Mouse (Mus musculus): Measurements from ENCODE around the gene Myt1l. TPM values are rescaled to one million over a fixed set of nuclear protein-coding genes. Genes with fewer than 3 reads are reported as not detected.

Myt1l gene
- polyA plus RNA-seq, 1 experiment, result not detected

GRCm38 (mm10) chr12:29547755-29548154 lies 19.6 kb downstream of the Myt1l start:
- TF ChIP-seq GATA1 (IDR thresholded peaks at IDR 0.05; ENCODE audit: low read length), result no peak

GRCm38 (mm10) chr12:29553138-29553537 lies 25.0 kb downstream of the Myt1l start:
- no peak for TF ChIP-seq GATA1 (IDR thresholded peaks at IDR 0.05; ENCODE audit: low read length)

GRCm38 (mm10) chr12:29555718-29556117 lies 27.5 kb downstream of the Myt1l start:
- TF ChIP-seq GATA1 (IDR thresholded peaks at IDR 0.05; ENCODE audit: low read length), result no peak

GRCm38 (mm10) chr12:29556408-29556807 lies 28.2 kb downstream of the Myt1l start:
- TF ChIP-seq GATA1 (IDR thresholded peaks at IDR 0.05; ENCODE audit: low read length), result no peak

- TF ChIP-seq GATA1 (IDR thresholded peaks at IDR 0.05; ENCODE audit: low read length), result no peak
These were observed 28.7 kb downstream of the Myt1l start for GRCm38 (mm10) chr12:29556901-29557300.

- no peak for TF ChIP-seq GATA1 (IDR thresholded peaks at IDR 0.05; ENCODE audit: low read length)
These were observed 31.6 kb downstream of the Myt1l start for GRCm38 (mm10) chr12:29559769-29560168.

GRCm38 (mm10) chr12:29561222-29561621 lies 33.0 kb downstream of the Myt1l start:
- TF ChIP-seq GATA1 (IDR thresholded peaks at IDR 0.05; ENCODE audit: low read length), result no peak

GRCm38 (mm10) chr12:29569311-29569710 lies 41.1 kb downstream of the Myt1l start:
- no peak for TF ChIP-seq GATA1 (IDR thresholded peaks at IDR 0.05; ENCODE audit: low read length)

- no peak for TF ChIP-seq GATA1 (IDR thresholded peaks at IDR 0.05; ENCODE audit: low read length)
These were observed 42.2 kb downstream of the Myt1l start for GRCm38 (mm10) chr12:29570351-29570750.

- TF ChIP-seq GATA1 (IDR thresholded peaks at IDR 0.05; ENCODE audit: low read length), result no peak
These were observed 43.4 kb downstream of the Myt1l start for GRCm38 (mm10) chr12:29571613-29572012.

- no peak for TF ChIP-seq GATA1 (IDR thresholded peaks at IDR 0.05; ENCODE audit: low read length)
These were observed 65.6 kb downstream of the Myt1l start for GRCm38 (mm10) chr12:29593787-29594186.

- TF ChIP-seq GATA1 (IDR thresholded peaks at IDR 0.05; ENCODE audit: low read length), result no peak
These were observed 71.7 kb downstream of the Myt1l start for GRCm38 (mm10) chr12:29599916-29600315.

- TF ChIP-seq GATA1 (IDR thresholded peaks at IDR 0.05; ENCODE audit: low read length), result no peak
These were observed 73.0 kb downstream of the Myt1l start for GRCm38 (mm10) chr12:29601223-29601622.

GRCm38 (mm10) chr12:29604659-29605058 lies 76.5 kb downstream of the Myt1l start:
- no peak for TF ChIP-seq GATA1 (IDR thresholded peaks at IDR 0.05; ENCODE audit: low read length)

- no peak for TF ChIP-seq GATA1 (IDR thresholded peaks at IDR 0.05; ENCODE audit: low read length)
These were observed 76.9 kb downstream of the Myt1l start for GRCm38 (mm10) chr12:29605124-29605523.

GRCm38 (mm10) chr12:29606221-29606620 lies 78.0 kb downstream of the Myt1l start:
- no peak for TF ChIP-seq GATA1 (IDR thresholded peaks at IDR 0.05; ENCODE audit: low read length)

- TF ChIP-seq GATA1 (IDR thresholded peaks at IDR 0.05; ENCODE audit: low read length), result no peak
These were observed 89.6 kb downstream of the Myt1l start for GRCm38 (mm10) chr12:29617746-29618145.

- TF ChIP-seq GATA1 (IDR thresholded peaks at IDR 0.05; ENCODE audit: low read length), result no peak
These were observed 93.3 kb downstream of the Myt1l start for GRCm38 (mm10) chr12:29621530-29621929.
